Mouse (Mus musculus): Measurements from ENCODE around the gene Bmi1. TPM values are rescaled to one million over a fixed set of nuclear protein-coding genes. Genes with fewer than 3 reads are reported as not detected.

The Bmi1 gene
- polyA plus RNA-seq, 2 experiments, result 28.5 to 39.6 TPM

GRCm38 (mm10) chr2:18699401-18699990 is 22.7 kb downstream of the Bmi1 start:
- no peak for DNase-seq (ENCODE audit: low spot score)
- no peak overlapping the region for H3K4me3 ChIP-seq (replicated peaks; ENCODE audit: low read length)

DNA sequence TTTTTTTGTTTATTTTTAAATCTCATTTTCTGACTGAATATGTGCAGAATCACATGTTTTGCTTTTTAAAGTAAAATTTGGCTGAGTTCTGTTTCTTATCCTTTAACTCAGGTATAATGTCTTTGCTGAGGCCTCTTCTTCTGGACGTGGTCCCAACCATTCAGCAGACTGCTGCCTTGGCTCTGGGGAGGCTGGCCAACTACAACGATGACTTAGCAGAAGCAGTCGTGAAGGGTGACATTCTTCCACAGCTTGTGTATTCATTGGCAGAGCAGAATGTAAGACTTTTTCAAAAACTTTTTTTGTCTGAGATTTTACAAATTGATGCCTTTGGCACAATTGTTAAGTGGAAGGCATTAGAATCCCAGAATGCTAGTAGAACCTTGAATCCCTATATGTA is 33.5 kb downstream of the Bmi1 start:
- Histone ChIP-seq H3K4me3 (replicated peaks; ENCODE audit: low read length) (no peak overlapping the region), H3K4me2 (replicated peaks; ENCODE audit: low read depth, low read length, severe bottlenecking) (no peak overlapping the region), H3K36me3 (ENCODE audit: control insufficient read depth, insufficient read depth, low read length) (no peaks in the 10 kb centered on the region), H3K4me1 (ENCODE audit: control insufficient read depth, insufficient read depth, low read length) (no peaks in the 10 kb centered on the region), H3K9me3 (ENCODE audit: control insufficient read depth, low read length) (no peaks in the 10 kb centered on the region), H3K27me3 (ENCODE audit: control insufficient read depth, insufficient read depth, low read length) (no peaks in the 10 kb centered on the region), H3K9ac (ENCODE audit: low read depth, low read length, severe bottlenecking) (no peak overlapping the region), H3K27ac (replicated peaks; ENCODE audit: low read depth, low read length) (no peak overlapping the region)
- WGBS, result 64% methylated on average over 3 of the region's 3 CpGs
- no peak for DNase-seq (ENCODE audit: low spot score)
- TF ChIP-seq POLR2A (IDR thresholded peaks at IDR 0.05; ENCODE audit: borderline replicate concordance, extremely low read depth, insufficient read depth, insufficient read length), result no peak
- ATAC-seq (ENCODE audit: low FRiP score, low read depth), result no peak

More at GRCm38 (mm10) chr2:18699401-18699990, 22.7 kb downstream of the Bmi1 start:
- Histone ChIP-seq H3K9me3 (ENCODE audit: control insufficient read depth, low read length) (no peaks in the 10 kb centered on the region), H3K9ac (ENCODE audit: low read depth, low read length, severe bottlenecking) (no peak overlapping the region), H3K27me3 (ENCODE audit: control insufficient read depth, insufficient read depth, low read length) (peaks cover 74% of the 10 kb centered on the region), H3K27ac (replicated peaks; ENCODE audit: low read depth, low read length) (no peak overlapping the region), H3K4me1 (ENCODE audit: control insufficient read depth, insufficient read depth, low read length) (peaks cover 5% of the 10 kb centered on the region; the same call in 1 of the 2 replicates), H3K4me2 (replicated peaks; ENCODE audit: low read depth, low read length, severe bottlenecking) (no peak overlapping the region), H3K36me3 (ENCODE audit: control insufficient read depth, insufficient read depth, low read length) (no peaks in the 10 kb centered on the region)
- TF ChIP-seq POLR2A (IDR thresholded peaks at IDR 0.05; ENCODE audit: borderline replicate concordance, extremely low read depth, insufficient read depth, insufficient read length), result no peak
- 2% methylated on average over 11 of the region's 11 CpGs for WGBS
- ATAC-seq (ENCODE audit: low FRiP score, low read depth), result no peak

GRCm38 (mm10) chr2:18713071-18713470 is 36.3 kb downstream of the Bmi1 start:
- ATAC-seq (ENCODE audit: low FRiP score, low read depth) (no peak), DNase-seq (ENCODE audit: low spot score) (no peak)
- TF ChIP-seq POLR2A (IDR thresholded peaks at IDR 0.05; ENCODE audit: borderline replicate concordance, extremely low read depth, insufficient read depth, insufficient read length), result no peak
- no peak overlapping the region for H3K4me2 ChIP-seq (replicated peaks; ENCODE audit: low read depth, low read length, severe bottlenecking)
- no peak overlapping the region for H3K27ac ChIP-seq (replicated peaks; ENCODE audit: low read depth, low read length)
- no peak overlapping the region for H3K4me3 ChIP-seq (replicated peaks; ENCODE audit: low read length)
- H3K36me3 ChIP-seq (ENCODE audit: control insufficient read depth, insufficient read depth, low read length), result no peaks in the 10 kb centered on the region
- H3K27me3 ChIP-seq (ENCODE audit: control insufficient read depth, insufficient read depth, low read length), result no peaks in the 10 kb centered on the region
- no peak overlapping the region for H3K9ac ChIP-seq (ENCODE audit: low read depth, low read length, severe bottlenecking)
- H3K4me1 ChIP-seq (ENCODE audit: control insufficient read depth, insufficient read depth, low read length), result no peaks in the 10 kb centered on the region
- 48% methylated on average over 2 of the region's 2 CpGs for WGBS
- no peaks in the 10 kb centered on the region for H3K9me3 ChIP-seq (ENCODE audit: control insufficient read depth, low read length)

DNA sequence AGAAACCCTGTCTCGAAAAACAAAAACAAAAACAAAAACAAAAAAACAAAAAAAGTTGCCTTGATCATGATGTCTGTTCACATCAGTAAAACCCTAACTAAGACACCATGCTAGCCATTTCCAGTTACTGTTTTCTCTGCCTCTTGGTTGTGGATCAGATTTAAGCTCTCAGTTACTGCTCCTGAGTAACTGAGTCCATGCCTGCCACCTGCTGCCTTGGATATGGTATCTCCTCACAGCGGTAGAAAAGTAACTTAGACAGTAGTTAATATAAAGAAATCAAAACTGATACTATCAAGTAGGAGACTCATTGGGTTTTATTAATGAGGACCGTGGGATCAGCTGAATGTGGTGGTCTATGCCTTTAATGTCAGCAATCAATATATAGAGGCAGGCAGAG is 37.5 kb downstream of the Bmi1 start:
- no peak for DNase-seq (ENCODE audit: low spot score)
- no peak overlapping the region for H3K27ac ChIP-seq (replicated peaks; ENCODE audit: low read depth, low read length)
- no peak overlapping the region for H3K4me3 ChIP-seq (replicated peaks; ENCODE audit: low read length)
- no peak overlapping the region for H3K9ac ChIP-seq (ENCODE audit: low read depth, low read length, severe bottlenecking)
- H3K4me2 ChIP-seq (replicated peaks; ENCODE audit: low read depth, low read length, severe bottlenecking), result no peak overlapping the region
- H3K27me3 ChIP-seq (ENCODE audit: control insufficient read depth, insufficient read depth, low read length), result no peaks in the 10 kb centered on the region
- H3K4me1 ChIP-seq (ENCODE audit: control insufficient read depth, insufficient read depth, low read length), result no peaks in the 10 kb centered on the region
- no peak for ATAC-seq (ENCODE audit: low FRiP score, low read depth)
- no peaks in the 10 kb centered on the region for H3K9me3 ChIP-seq (ENCODE audit: control insufficient read depth, low read length)
- H3K36me3 ChIP-seq (ENCODE audit: control insufficient read depth, insufficient read depth, low read length), result no peaks in the 10 kb centered on the region
- WGBS, result 72% methylated on average over 3 of the region's 3 CpGs
- no peak for TF ChIP-seq POLR2A (IDR thresholded peaks at IDR 0.05; ENCODE audit: borderline replicate concordance, extremely low read depth, insufficient read depth, insufficient read length)

GRCm38 (mm10) chr2:18718521-18718920 is 41.7 kb downstream of the Bmi1 start:
- Histone ChIP-seq H3K27ac (replicated peaks; ENCODE audit: low read depth, low read length) (no peak overlapping the region), H3K9ac (ENCODE audit: low read depth, low read length, severe bottlenecking) (no peak overlapping the region), H3K4me1 (ENCODE audit: control insufficient read depth, insufficient read depth, low read length) (no peaks in the 10 kb centered on the region), H3K36me3 (ENCODE audit: control insufficient read depth, insufficient read depth, low read length) (no peaks in the 10 kb centered on the region), H3K4me2 (replicated peaks; ENCODE audit: low read depth, low read length, severe bottlenecking) (no peak overlapping the region), H3K9me3 (ENCODE audit: control insufficient read depth, low read length) (no peaks in the 10 kb centered on the region), H3K27me3 (ENCODE audit: control insufficient read depth, insufficient read depth, low read length) (no peaks in the 10 kb centered on the region), H3K4me3 (replicated peaks; ENCODE audit: low read length) (no peak overlapping the region)
- DNase-seq (ENCODE audit: low spot score) (no peak), ATAC-seq (ENCODE audit: low FRiP score, low read depth) (no peak)
- WGBS, result 77% methylated on average over 4 of the region's 4 CpGs
- TF ChIP-seq POLR2A (IDR thresholded peaks at IDR 0.05; ENCODE audit: borderline replicate concordance, extremely low read depth, insufficient read depth, insufficient read length), result no peak
